Mouse (Mus musculus) embryonic stem cell, embryonic (primary cell): ENCODE results near the gene Il12rb2.

Experiments
- CTCF ChIA-PET, 4 experiments: fragments of 300-600 bp in 2 of 4; fragments of 350-600 bp in 2 of 4; sonication (Branson Sonifier 250); formaldehyde crosslinking; loops; one replicate each; lab custom pipeline; 2022; ENCODE audit warnings: inconsistent platforms in 2 of 4; lab: Charles Lee
- POLR2A ChIA-PET, 4 experiments: fragments of 300-600 bp in 2 of 4; fragments of 350-600 bp in 2 of 4; sonication (Branson Sonifier 250); formaldehyde crosslinking; loops; one replicate each; lab custom pipeline; 2022; ENCODE audit warnings: antibody characterized with exemption in 4 of 4, inconsistent platforms in 1 of 4; lab: Charles Lee

Il12rb2 gene

GRCm38 (mm10) chr6:67264935-67265334 lies 111.1 kb downstream of the Il12rb2 start:
- ChIA-PET CTCF (no interaction called here), POLR2A (interaction anchor here in 3 of 4 experiments (1.0 to 8.9 kb wide), 20 partner anchors 8 to 95 kb away, joined by 3 to 195 read pairs (median 10); partner anchors contain the start of gene Serbp1 (in 1 of the 3))

GRCm38 (mm10) chr6:67251095-67251494 lies 124.9 kb downstream of the Il12rb2 start:
- CTCF ChIA-PET: no interaction called here
- POLR2A ChIA-PET: interaction anchor here in 2 of 4 experiments (1.0 to 1.9 kb wide), 5 partner anchors 15 to 31 kb away, joined by 3 to 7 read pairs (median 5); no protein-coding TSS in a partner anchor

GRCm38 (mm10) chr6:67244451-67244850 lies 131.5 kb downstream of the Il12rb2 start:
- POLR2A ChIA-PET: interaction anchor here in 3 of 4 experiments (0.6 to 17.8 kb wide), 23 partner anchors 7 to 76 kb away, joined by 3 to 502 read pairs (median 6); partner anchors contain the start of gene Serbp1 (in 1 of the 3)
- CTCF ChIA-PET: no interaction called here

GRCm38 (mm10) chr6:67243765-67244420 lies 132.1 kb downstream of the Il12rb2 start:
- ChIA-PET POLR2A (interaction anchor here in 3 of 4 experiments (0.6 to 17.8 kb wide), 27 partner anchors 8 to 75 kb away, joined by 3 to 502 read pairs (median 4); no protein-coding TSS in a partner anchor), CTCF (no interaction called here)
